ENCODE assay signal across 7 mouse cellular contexts in the genomic region with DNA sequence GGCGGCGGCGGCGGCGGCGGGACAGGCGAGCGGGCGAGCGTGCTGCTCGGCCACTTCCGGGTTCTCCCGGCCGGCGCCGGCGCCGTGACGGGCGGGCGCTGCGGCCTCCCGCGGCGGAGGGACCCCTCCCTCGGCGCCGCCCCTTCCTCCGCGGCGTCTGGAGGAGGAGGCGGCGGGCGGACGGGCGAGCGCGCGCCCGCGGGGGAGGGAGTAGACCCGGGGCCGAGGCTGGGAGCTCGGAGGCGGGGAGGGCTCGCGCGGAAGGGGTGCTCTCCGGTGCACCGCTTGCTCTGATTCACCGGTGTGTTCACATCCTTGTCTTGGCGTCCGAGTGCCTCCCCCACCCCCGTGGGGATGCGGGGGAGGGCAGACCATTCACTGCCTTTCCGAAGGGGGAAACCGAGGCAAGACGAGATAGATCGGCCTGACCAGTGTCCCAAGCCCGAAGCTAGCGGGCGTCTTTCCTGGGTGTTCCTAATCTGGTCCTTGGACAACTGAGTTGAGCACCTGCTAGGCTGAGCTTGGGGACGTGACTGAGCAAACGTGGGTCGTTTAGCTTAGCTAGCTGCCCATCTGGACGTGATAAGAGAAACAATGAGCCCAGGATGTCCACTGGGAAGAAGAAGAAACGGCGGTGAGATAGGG. TPM values are rescaled to one million over a fixed set of nuclear protein-coding genes. Genes with fewer than 3 reads are reported as not detected.
A peak's percentile ranks its signal among the peaks of the same experiment; 100 is the strongest.
DNase-seq lines count a peak whose midpoint lies in the region; ATAC-seq and TF ChIP-seq lines count a peak whose summit lies in the region.

A gene (minus strand): TSS at position 121 of the 645 bp plus-strand sequence.

- peaks cover 4% of the 10 kb centered on the region; the same call in 1 of the 2 replicates for H3K4me1 ChIP-seq in intestine, postnatal 0 days (replicated peaks; ENCODE audit: control insufficient read depth, insufficient read depth, low read length)
- H3K4me1 ChIP-seq in limb, embryonic 13.5 days, result peaks cover 19% of the 10 kb centered on the region
- H3K4me1 ChIP-seq in midbrain, embryonic 15.5 days, result peaks cover 30% of the 10 kb centered on the region
- no peaks in the 10 kb centered on the region; the same call in 1 of the 2 replicates for H3K4me1 ChIP-seq in spleen, adult 2 months (ENCODE audit: control insufficient read depth, insufficient read depth, insufficient read length)

- H3K9ac ChIP-seq in intestine, postnatal 0 days (ENCODE audit: low read depth, low read length), result peak within 1 kb of the TSS; percentile 80
- H3K9ac ChIP-seq in limb, embryonic 13.5 days, result peak within 1 kb of the TSS; percentile 87
- H3K9ac ChIP-seq in midbrain, embryonic 15.5 days, result peak within 1 kb of the TSS; percentile 91

- peak; percentile 82 to 84 for DNase-seq in adrenal gland, adult 18-20 months (ENCODE audit: low spot score in 2 of 2)
- no peak for DNase-seq in gonadal fat pad, adult 2 months (ENCODE audit: low read depth)
- peak; percentile 21 to 74 for DNase-seq in spleen, adult 2 months (ENCODE audit: low read depth in 1 of 2, low spot score in 2 of 2)

- no peak; the same call in 1 of the 2 replicates for TF ChIP-seq POLR2A in spleen, adult 2 months (IDR thresholded peaks at IDR 0.05; ENCODE audit: low read depth, low read length)

- H3K4me3 ChIP-seq in intestine, postnatal 0 days (ENCODE audit: low read depth, low read length), result peak within 1 kb of the TSS; percentile 88
- H3K4me3 ChIP-seq in limb, embryonic 13.5 days, result peak within 1 kb of the TSS; percentile 89
- peak within 1 kb of the TSS; percentile 97 for H3K4me3 ChIP-seq in midbrain, embryonic 15.5 days
- peak within 1 kb of the TSS; percentile 95 for H3K4me3 ChIP-seq in spleen, adult 2 months (ENCODE audit: extremely low read depth, insufficient read depth, insufficient read length)

- TF ChIP-seq CTCF in intestine, postnatal 0 days (IDR thresholded peaks at IDR 0.05; ENCODE audit: low read depth), result no peak
- no peak for TF ChIP-seq CTCF in spleen, adult 2 months (IDR thresholded peaks at IDR 0.05; ENCODE audit: extremely low read depth, insufficient read depth, insufficient read length, insufficient replicate concordance)

- peak within 1 kb of the TSS; percentile 66 for H3K27ac ChIP-seq in intestine, postnatal 0 days (ENCODE audit: low read depth, low read length)
- peak within 1 kb of the TSS; percentile 69 for H3K27ac ChIP-seq in limb, embryonic 13.5 days
- peak within 1 kb of the TSS; percentile 95 for H3K27ac ChIP-seq in midbrain, embryonic 15.5 days
- peak within 1 kb of the TSS; percentile 67; the same call in 1 of the 2 replicates for H3K27ac ChIP-seq in spleen, adult 2 months (ENCODE audit: insufficient read depth, low read length)

- 1% methylated on average over 38 of the region's 68 CpGs for WGBS in intestine, postnatal 0 days
- under 1% methylated on average over 40 of the region's 68 CpGs for WGBS in limb, embryonic 13.5 days
- WGBS in midbrain, embryonic 15.5 days, result under 1% methylated on average over 50 of the region's 68 CpGs
- under 1% methylated on average over 49 of the region's 68 CpGs for WGBS in spleen, adult 2 months

- H3K9me3 ChIP-seq in intestine, postnatal 0 days (ENCODE audit: control insufficient read depth), result no peaks in the 10 kb centered on the region
- H3K9me3 ChIP-seq in limb, embryonic 13.5 days, result no peaks in the 10 kb centered on the region
- H3K9me3 ChIP-seq in midbrain, embryonic 15.5 days, result no peaks in the 10 kb centered on the region

- H3K36me3 ChIP-seq in intestine, postnatal 0 days (ENCODE audit: control insufficient read depth, insufficient read depth), result no peaks in the 10 kb centered on the region
- no peaks in the 10 kb centered on the region for H3K36me3 ChIP-seq in limb, embryonic 13.5 days
- no peaks in the 10 kb centered on the region for H3K36me3 ChIP-seq in midbrain, embryonic 15.5 days (replicated peaks)
- H3K36me3 ChIP-seq in spleen, adult 2 months (ENCODE audit: control insufficient read depth, insufficient read depth, low read length), result no peaks in the 10 kb centered on the region

- ATAC-seq in common myeloid progenitor, adult 5-6 weeks (replicated peaks; ENCODE audit: low read depth, poor library complexity, severe bottlenecking), result peak; percentile 66
- peak; percentile 87 for ATAC-seq in intestine, postnatal 0 days
- ATAC-seq in limb, embryonic 13.5 days (ENCODE audit: low FRiP score, low read depth), result peak; percentile 92
- peak; percentile 88 for ATAC-seq in midbrain, embryonic 15.5 days (replicated peaks)

- H3K27me3 ChIP-seq in intestine, postnatal 0 days (replicated peaks; ENCODE audit: control insufficient read depth, insufficient read depth, low read length), result no peaks in the 10 kb centered on the region
- no peaks in the 10 kb centered on the region for H3K27me3 ChIP-seq in limb, embryonic 13.5 days
- no peaks in the 10 kb centered on the region for H3K27me3 ChIP-seq in midbrain, embryonic 15.5 days (replicated peaks)
- peaks cover 5% of the 10 kb centered on the region; the same call in 1 of the 2 replicates for H3K27me3 ChIP-seq in spleen, adult 2 months (ENCODE audit: control insufficient read depth, insufficient read depth, low read length)

- peak within 1 kb of the TSS; percentile 98 for H3K4me2 ChIP-seq in intestine, postnatal 0 days (replicated peaks; ENCODE audit: low read depth)
- H3K4me2 ChIP-seq in limb, embryonic 13.5 days (replicated peaks), result peak within 1 kb of the TSS; percentile 84
- peak within 1 kb of the TSS; percentile 80 for H3K4me2 ChIP-seq in midbrain, embryonic 15.5 days

RNA-seq across cellular contexts. Expression of the gene that starts here (rescaled TPM):
- total RNA-seq in adrenal gland, adult 18-20 months (2021), result 10 to 100 TPM; 53.2 to 76.0 TPM
- 12.9 and 15.9 TPM in 2 replicates for total RNA-seq in common myeloid progenitor, adult 5-6 weeks (2017)
- polyA plus RNA-seq in gonadal fat pad, adult 2 months (2012; rRNA removed), result 30.3 and 43.5 TPM in 2 replicates
- 9.9 and 10.7 TPM in 2 replicates for polyA plus RNA-seq in intestine, postnatal 0 days (2015; fragmentation: Nextera tagmentation; extraction: Ambion mirVana)
- polyA plus RNA-seq in limb, embryonic 13.5 days (2015; fragmentation: Nextera tagmentation; extraction: Ambion mirVana), result 8.7 and 9.8 TPM in 2 replicates
- 43.4 and 43.8 TPM in 2 replicates for polyA plus RNA-seq in midbrain, embryonic 15.5 days (2015; fragmentation: Nextera tagmentation; extraction: Ambion mirVana)
- 5.2 and 5.3 TPM in 2 replicates for polyA plus RNA-seq in spleen, adult 2 months (2012; rRNA removed)
